Mouse (Mus musculus): ENCODE results near the gene Rilp. TPM values are rescaled to one million over a fixed set of nuclear protein-coding genes. Genes with fewer than 3 reads are reported as not detected.

Gene Rilp
- polyA plus RNA-seq, 1 experiment, result 2.9 TPM

DNA sequence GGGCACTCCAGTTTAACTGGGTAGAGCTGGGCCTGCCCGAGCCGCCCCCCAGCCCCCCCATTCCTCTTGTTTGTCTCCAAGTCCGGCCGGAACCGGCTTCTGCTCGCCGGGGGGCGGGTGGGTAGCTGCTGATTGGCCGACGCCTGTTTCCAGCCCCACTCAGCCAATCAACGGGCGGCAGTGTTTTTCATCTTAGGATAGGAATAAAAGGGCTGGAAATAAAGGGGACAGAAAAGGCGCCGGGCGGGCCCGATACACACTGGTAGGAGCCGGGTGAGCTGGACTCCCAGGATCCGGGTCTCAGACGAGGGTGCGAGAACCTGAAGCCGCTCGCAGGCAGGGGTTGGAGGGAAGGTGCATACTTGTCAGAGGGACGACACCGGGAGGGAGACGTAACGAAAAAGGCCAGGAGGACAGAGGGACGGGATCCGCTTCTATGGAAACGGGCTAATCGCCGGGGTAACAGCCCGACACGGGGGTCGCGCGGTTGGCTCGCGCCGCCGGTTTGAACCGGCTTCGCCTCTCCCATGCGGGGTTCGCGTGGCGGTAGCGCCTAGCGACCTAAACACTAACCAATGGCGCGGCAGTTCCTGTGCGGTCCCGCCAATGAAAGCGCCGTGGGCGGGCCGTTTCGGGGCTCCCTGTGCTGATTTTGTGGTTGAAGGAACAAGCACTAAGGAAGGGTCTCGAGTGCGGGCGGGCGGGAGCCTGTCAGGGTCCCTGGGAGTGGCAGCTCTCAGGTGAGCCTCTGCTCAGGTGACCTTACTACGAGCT is 21.8 kb downstream of the Rilp start, which contains the start of gene Slc43a2:
Gene Slc43a2 (plus strand): TSS at position 226 of the 774 bp plus-strand sequence.
- DNase-seq (ENCODE audit: extremely low spot score in 1 of 2, low spot score in 1 of 2), result peak; percentile 97 to 98

DNA sequence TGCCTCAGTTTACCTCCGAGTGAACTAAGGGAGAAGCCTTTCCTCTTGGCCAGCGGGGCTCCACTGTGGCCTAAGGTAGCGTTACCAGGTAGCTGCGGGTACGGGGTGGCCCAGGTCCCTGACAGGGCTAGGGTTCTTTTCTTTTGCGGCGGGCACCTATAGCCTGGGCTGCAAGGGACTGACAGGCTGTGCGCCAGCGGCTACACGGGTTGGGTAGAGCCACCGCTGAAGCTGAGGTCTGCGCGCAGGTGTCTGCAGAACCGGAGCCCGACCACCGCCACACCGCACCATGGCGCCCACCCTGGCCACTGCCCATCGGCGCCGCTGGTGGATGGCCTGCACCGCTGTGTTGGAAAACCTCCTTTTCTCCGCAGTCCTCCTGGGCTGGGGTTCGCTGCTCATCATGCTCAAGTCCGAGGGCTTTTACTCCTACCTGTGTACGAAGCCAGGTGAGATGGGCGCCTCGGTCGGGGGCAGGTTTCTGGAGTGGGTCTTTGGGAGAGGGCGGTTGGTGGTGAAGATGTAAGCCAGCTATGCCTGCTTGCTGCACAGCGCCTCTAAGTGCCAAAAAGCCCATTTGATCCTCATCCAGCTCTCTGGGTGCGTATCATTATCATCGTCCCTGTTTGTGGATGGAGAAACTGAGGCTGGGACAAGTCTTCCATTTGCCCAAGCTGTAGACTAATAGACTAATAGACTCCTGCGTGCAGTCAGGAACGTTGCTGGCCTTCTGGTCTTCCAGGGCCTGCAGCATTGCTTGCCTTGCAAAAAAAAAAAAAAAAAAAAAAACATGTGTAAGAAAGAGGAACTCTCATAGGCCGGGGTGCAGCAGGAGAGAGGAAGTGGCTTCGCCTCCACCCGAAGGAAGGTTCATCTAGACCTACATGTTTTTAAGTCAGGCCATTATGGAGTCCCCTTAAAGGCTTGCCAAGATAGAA is 22.7 kb downstream of the Rilp start:
- peak in 1 of 2 experiments; percentile 57 for DNase-seq (ENCODE audit: extremely low spot score in 1 of 2, low spot score in 1 of 2)

DNA sequence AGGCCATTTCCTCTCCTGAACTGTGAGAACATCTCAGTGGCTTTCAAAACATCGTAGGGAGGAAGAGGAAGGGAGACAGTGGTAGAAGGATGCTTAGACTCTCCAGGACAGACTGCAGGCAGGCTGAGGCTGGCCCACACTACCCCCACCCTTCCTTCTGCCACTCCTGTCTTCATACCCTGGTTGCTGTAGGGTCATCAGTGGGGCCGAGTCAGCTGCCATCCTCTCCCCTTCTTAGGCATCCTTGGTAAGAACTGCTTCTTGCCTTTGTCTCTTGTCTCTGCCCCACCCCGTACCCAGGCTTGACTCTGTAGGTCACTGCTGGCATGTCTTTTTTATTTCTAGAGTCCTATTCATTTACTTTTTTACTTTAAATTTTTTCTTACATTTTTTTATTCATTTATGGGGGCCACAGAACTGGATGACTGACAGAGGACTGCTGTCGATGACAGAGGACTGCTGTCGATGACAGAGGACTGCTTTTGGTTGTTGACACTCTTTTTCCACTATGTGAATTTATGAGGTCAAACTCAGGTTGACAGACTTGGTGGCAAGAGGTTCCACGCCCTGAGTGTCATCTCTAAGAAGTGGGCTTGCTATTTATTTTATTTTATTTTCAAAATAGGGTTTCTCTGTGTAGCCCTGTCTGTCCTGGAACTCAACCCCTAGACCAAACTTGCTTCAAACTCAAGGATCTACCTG is 23.6 kb downstream of the Rilp start:
- no peak for DNase-seq (ENCODE audit: extremely low spot score in 1 of 2, low spot score in 1 of 2)

DNA sequence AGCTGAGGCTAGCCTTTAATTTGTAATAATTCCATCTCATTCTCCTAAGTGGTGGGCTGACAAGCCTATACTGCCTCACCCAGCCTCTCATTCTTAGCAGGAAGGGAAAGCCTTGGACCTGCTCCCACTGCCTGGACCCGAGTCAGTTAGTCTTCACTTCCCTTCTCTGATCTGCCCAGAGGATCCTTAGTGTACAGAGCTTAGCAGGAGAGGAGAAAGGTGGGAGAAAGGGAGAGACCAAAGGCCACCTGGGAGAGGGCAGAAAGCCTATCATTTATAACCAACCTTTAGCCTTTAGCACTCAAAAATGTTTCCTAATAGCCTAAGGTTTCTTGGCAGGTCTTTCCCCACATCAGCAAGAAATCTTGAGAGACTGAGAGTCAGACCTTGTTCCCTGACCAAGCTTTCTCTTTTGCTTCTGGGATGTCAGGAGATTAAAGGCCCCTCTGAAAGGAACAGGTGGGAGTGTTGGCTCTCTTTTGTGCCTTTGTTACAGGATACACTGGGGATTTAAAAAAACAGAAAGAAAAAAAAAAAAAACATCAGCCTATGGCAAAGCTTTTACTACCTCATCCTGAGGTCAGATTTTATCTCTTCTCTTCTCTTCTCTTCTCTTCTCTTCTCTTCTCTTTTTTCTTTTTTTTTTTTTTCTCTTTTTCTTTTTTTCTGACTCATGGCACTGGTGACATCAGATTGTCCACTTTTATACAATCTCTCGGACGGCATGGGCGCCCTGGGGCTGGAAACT is 24.6 kb downstream of the Rilp start:
- no peak for DNase-seq (ENCODE audit: extremely low spot score in 1 of 2, low spot score in 1 of 2)

DNA sequence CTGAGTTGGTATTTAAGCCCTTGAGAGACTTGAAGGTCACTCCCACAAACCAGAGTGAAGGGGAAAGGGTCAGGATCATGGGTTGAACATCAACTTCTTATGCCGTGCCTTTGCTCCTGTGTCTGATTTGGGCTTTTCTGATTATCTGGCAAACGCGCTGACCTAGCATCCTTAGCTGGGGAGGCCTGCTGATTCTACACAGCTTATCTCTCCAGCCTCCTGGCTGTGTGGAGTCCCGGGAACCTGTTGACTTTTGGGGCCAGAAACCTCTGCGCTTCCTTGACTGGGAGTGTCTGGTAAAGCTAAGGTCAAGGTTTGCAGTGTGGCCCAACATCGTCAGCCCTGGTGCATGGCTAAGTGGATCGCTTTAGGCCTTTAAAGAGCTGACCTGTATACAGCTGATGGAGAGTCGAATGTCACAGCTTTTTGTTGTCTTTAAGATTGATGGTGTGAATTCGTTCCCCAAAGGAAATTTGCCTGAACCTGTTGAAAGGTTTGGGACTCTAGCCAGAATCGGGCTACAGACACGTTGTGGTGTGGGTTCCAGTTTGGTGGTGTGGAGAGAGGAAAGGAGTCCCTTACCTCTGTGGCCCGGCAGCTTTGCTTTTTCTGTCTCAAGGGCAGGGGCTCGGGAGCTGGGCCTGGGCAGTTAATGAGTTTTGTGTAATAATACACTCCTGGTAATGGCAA is 25.4 kb downstream of the Rilp start:
- DNase-seq (ENCODE audit: extremely low spot score in 1 of 2, low spot score in 1 of 2), result no peak

DNA sequence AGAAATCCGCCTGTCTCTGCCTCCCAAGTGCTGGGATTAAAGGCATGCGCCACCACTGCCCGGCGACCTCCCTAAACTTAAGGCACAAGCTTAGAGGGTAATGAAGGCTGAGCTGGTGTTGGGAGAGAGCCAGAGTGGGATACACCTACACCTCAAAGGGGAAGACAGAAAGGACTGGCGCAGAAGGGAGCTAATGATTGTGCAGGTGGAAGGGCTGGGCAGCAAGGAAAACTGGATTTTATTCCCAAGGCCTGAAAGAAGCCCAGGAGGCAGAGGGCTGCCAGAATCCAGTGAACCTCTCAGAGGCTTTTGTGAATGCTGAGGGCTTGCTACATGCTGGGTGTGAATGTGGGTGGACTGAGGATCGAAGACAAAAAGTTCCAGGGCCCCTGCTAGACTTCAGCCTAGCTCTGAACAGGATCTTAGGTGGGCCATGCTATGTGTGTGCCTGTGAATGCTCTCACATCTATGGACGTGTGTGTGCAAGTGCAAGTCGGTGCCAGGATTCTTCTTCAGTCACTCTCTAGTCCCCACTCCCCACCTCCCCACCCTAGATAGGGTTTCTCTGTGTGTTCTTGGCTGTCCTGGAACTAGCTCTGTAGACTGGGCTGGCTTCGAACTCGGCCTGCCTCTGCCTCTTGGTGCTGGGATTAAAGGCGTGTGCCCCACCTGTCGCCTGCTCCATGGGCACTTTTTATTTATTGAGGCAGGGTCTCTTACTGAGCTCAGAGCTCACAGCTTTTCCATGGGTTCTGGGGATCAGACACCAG is 26.5 kb downstream of the Rilp start:
- no peak for DNase-seq (ENCODE audit: extremely low spot score in 1 of 2, low spot score in 1 of 2)

DNA sequence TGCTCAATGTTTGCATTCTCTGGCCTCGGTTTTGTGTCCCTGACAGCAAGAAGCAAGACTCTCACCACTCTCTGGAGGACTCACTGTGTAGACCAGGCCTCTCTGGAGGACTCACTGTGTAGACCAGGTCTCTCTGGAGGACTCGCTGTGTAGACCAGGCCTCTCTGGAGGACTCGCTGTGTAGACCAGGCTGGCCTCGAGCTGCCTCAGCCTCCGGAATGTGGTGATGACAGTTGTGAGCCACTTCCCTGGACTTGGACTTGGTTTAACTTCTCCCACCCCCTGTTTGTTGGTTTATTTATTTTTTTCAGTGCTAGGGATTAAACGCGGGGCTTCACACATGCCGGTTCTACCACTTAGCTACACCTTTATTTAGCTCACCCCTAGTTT is 27.1 kb downstream of the Rilp start:
- no peak for DNase-seq (ENCODE audit: extremely low spot score in 1 of 2, low spot score in 1 of 2)

DNA sequence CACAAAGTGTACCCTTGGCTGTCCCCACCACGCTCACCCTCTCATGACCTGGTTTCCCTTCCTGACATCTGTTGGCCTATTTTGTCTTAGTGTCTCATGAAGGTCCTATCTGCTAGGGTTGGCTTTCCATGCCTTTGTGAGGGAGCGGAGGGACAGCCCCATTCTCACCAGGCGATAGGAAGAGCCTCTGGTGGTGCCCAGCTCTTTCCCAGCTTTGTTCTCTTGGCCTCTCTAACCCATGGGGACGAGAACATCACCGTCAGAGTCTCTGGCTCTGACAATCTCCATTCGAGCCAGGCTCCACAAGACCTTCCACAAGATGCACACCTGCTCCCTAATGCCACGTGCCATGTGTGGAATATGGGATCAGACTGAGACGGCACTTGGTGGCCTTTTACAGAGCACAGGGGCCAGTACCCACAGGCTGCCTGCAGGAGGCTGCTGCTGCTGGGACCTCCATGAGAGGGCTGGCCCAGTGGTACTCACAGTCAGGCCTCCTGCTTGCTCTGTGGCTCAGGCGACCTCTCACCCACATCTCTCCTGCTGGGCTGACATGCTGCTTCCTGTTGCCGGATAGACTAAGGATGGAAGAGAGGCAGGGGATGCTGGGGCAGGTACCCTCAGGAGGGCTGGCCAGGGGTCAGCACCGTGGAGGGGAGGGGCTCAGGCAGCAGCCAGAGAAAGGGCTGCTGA is 27.7 kb downstream of the Rilp start:
- DNase-seq (ENCODE audit: extremely low spot score in 1 of 2, low spot score in 1 of 2), result no peak

DNA sequence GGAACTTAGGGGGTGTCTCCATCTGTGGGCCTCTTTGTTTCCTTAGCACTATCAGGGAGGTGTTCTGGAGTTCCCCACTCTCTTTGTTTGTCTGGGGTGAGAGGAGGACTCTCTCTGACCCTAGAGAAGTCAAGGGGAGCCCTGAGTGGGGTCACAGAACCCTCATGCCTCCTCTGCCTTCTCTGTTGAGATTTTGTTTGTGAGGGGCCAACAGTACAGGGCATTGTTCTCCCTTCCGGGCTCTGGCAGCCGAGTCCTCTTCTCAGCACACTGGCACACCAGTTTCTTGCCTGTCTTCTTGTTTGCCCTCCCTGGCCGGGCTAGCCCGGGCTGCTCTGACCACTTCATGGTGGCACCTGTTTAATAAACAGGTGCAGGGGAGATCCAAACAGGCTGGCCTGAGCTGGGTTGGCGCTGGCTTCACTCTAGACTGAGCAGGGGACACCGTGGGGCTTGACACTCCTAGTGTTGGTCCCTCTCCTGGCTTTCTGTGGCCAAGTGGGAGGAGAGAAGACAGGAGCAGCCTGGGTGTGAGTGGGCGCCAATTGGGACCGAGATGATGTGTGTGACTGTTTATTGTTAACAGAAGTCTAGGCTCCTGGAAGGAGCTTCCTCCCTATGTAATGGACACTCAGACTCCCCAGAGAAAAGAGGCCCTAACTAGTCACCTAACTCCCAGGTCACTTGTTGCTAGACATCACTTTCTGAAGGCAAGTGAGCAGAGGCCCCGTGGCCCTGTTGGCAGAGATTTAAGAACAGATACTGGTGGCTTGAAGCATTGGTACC is 28.5 kb downstream of the Rilp start:
- DNase-seq (ENCODE audit: extremely low spot score in 1 of 2, low spot score in 1 of 2), result no peak

DNA sequence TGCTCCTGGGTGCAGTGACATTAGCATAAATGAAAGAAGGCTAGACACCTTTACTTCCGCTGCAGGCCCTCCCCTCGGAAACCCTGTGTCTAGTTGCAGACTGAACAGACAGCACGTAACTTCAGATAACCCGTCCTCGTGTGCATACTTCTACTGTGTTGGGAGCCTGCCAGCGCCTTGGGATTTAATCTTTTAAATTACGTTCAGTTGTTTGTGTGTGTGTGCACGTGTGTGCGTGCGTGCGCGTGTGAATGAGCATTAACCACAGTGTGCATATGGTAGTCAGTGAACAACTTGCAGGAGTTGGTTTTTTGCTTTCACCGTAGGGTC is 29.0 kb downstream of the Rilp start:
- DNase-seq (ENCODE audit: extremely low spot score in 1 of 2, low spot score in 1 of 2), result no peak

DNA sequence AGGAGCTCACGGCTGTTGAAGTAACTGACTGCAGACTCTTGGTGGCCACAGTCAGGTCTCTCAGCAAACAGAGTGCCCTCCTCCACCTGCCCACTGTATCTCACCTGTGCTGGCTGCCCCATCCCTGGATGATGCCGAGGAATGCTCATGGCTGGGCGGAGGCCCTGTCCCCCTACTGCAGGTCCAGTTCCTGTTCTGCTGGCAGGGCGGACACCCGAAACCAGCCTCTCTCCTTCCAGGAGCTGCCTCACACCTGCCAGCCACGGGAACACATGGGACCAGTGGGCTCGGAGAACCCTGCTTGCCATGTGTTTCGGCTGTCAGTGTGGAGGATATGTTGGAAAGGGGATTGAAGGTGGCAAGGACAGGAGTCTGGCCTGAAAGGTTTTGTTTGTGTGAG is 30.3 kb downstream of the Rilp start:
- DNase-seq (ENCODE audit: extremely low spot score in 1 of 2, low spot score in 1 of 2), result no peak

DNA sequence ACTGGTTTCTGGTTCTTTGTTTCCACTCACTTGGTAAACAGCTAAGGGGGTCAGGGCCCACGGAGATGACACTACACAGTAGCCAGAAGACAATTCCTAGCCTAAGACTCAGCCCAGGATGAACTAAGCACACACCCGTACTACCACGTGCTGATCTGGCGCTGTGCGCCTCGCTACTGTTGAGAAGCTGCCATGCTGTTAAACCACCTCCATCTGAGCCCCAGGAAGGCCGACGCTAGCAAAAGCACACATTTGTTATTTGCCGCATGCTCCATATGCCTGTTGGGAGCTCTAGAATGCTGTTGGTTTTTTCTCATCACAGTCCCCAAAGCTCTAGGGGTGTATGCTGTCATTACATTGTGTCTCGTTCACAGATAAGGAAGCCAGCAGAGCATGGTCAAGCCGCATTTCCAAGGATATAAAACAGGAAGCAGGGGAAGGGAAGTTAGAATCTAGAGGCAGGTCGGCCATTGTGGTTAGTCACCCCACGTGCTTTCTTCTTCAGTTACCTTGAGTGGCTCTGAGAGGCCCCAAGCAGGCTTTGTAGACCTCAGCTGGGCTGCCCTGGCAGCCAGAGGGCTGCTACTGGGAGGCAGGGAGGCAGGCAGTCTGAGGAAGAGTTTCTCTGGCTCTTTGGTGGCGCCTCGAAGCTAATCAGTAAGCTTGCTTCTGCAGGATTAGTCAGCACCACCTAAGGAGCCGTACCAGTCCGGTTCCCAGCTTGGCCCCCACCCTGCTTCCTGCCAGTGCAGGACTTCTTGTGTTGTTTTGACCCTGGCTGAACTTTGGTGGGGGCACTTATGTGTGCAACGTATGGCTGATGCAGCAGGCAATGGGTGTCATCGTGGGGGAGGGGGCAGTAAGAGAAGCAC is 31.1 kb downstream of the Rilp start:
- DNase-seq (ENCODE audit: extremely low spot score in 1 of 2, low spot score in 1 of 2), result no peak

DNA sequence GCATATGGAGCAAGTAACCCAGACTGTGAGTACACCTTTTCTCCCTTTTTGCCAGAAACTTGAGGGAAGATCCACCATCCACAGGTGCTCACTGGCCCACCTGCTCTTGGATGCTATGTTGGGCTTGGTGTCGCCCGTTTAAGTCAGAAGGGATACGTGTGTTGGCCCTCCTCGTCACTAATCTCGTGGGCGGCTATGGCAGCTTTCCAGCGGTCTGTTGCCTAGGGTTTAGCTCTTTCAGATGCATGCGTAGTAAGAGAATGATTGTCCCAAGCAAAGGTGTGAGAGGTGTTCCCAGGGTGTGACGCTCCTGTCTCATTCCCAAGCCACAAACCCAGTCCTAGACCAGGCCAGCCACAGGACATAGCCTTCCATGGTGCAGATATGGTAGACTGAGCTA is 34.8 kb downstream of the Rilp start:
- DNase-seq (ENCODE audit: extremely low spot score in 1 of 2, low spot score in 1 of 2), result no peak

DNA sequence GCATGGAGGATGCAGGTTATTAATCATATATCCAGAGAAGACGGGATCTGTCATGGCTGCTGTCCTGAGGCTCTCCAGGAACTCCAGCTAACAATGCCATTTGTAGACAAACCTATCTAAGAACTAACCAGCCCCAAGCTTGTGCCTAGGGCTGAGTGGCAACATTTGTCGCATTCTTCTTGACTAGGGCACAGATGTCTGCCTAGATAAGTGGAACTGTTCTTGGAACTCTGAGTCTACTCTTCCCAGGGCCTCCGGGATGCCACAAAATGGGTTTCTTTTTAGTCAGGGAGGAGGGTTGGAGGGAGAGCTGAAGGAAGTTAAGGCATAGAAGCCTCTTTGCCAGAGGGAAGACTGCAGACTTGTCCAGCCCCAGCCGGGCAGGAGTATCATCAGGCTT is 36.2 kb downstream of the Rilp start:
- no peak for DNase-seq (ENCODE audit: extremely low spot score in 1 of 2, low spot score in 1 of 2)

DNA sequence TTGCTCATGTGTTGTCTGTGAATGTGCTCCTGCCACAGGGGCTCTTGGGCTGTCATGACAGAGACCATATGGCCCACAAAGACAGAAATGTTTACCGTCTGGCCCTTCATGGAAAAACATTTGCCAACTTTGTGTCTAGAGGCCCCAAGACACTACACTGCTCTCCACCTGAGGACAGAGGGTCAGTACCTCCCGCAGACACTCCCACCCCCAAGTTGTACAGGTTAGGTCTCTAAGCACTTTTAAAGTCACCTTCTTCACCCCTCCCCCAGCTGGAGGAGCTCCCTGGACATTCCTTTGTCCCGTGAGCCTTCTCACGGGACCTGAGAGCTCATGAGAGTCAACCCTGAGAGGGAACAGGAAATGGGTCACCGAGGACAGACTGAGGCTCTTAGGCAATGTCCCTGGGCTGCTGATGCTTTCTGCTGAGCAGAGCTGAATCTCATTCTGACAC is 39.8 kb downstream of the Rilp start:
- no peak for DNase-seq (ENCODE audit: extremely low spot score in 1 of 2, low spot score in 1 of 2)

DNA sequence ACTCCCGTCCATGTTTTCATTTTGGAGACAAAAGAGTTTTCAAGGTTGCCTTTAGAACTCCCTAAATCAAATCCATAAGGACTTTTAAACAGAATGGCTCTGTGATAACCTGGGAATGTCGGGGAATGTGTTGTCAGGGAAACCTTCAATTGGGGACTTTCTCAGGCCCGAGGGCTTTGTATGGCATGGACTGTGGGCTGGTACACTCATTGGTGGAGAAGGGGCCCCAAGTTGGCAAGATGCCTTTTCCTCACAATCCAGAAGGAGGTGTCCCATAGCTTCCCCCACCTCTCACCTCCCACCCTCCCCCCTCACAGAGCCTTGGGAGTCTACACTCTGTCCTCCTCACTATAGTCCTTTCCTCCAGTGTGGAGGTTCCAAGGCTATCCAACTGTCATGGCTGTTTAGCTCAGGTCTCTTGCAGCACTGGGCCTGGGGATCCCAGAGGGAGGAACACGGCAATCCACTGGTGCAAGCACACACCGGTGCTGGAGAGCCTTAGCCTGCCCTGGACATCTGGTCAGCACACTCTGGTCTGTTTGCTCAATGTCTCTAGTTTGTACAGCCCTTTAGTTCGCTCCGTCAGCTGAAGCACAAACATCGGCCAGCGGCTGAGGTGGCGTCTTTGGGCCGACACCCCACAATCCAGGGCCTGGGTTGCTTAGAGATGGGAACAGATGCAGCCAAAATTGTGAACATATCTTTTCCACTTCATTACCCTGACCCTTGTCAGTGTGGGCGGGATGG is 40.5 kb downstream of the Rilp start:
- DNase-seq (ENCODE audit: extremely low spot score in 1 of 2, low spot score in 1 of 2), result no peak

Data from frontal cortex, adult 2 months (tissue).